Mouse (Mus musculus): ENCODE measurements around the gene Grcc10.
A peak's percentile ranks its signal among the peaks of the same experiment; 100 is the strongest.

The Grcc10 gene

DNA sequence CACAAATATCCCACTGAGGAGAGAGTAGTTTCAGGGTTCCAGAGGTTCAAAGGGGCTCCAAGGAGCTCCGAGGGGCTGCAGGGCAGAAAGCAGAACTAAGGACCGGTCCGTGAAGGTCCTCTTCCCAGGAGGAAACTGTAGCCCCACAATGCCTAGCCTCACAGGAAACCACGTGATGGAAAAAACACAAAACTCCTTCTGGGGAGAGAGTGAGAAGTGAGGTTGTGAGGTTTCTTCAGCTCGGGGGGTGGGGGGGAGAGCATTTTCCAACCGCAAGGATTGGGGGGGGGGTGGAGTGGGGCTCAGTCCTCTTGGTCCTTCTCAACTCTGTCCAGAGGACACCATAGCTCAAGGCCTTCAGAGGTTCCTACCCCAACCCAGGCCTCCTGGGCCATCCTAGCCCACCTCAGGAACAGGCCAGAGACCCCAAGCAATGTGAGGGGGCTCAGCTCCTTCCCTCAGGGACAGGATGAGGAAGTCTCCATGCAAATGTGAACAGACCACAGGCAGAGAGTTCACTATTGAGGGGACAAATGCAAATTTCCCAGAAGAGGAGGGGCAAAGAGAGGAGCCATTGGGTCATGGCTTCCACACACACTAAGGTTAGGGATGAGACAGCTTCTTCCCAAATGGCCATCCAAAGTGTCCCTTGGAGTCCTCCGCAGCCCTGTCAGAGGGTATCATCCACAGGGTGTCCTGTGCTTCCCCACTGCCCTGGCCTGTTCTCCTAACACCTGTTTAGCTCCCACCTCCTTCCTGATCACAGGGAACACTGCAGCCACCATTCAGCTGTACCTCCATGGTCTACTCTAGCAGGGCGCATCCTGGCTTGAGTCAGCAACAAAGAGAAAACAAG, 11.1 kb downstream of the Grcc10 start:
- no peak for DNase-seq

DNA sequence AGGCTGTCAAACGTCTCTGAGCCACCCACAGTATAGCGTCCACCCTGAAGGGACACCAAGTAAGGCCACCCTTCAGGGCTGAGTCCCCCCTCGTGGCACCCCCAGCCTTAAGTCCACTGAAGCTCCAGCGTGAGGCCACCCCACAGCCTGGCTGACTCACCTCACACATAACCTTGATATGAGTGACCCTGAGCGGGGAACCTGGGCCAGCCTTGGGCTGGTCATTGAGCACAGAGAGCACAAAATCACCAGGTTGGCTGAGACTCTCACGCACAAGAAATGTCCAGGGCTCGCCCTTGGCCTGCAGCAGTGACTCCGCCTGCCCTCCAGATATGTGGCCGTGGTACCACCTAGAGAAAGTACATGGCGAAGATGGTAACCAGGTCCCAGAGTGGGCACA, 12.6 kb downstream of the Grcc10 start:
- no peak for DNase-seq

DNA sequence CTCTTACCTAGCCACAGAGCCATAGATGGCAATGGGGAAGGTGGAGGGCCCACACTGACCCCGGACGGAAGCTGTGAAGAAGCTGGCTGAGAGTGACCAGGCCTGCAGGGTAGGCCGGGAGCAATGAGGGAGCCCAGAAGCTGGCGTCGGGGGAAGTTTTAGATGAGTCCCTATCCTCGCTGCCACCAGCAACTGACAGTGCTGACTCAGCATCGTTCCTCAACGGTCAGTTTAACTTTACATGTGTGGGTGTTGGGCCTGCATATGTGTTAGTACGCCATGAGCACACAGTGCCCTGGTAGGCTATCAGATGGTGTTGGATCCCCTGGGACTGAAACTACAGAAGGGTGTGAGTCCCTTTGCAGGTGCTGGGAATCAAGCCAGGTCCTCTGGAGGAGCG, 16.7 kb downstream of the Grcc10 start:
- no peak for DNase-seq

DNA sequence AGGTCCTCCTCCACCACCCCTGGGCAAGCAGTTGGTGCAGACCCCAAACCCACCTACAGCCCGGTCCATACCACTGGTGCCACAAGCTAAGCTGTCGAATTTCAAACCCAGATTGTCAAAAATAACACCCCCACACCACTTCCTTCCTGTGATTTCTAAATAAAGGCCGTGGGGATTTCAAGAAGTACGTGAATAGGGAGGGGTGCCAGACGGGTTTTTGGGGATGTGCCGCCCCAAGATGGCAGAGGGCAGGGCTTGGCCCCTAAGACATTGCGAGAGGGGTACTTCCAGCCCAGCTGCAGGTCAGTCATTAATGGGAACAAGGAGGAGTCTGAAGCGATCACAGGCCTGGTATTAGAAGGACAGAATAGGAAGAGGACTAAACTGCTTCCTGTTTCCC, 17.6 kb downstream of the Grcc10 start:
- no peak for DNase-seq

DNA sequence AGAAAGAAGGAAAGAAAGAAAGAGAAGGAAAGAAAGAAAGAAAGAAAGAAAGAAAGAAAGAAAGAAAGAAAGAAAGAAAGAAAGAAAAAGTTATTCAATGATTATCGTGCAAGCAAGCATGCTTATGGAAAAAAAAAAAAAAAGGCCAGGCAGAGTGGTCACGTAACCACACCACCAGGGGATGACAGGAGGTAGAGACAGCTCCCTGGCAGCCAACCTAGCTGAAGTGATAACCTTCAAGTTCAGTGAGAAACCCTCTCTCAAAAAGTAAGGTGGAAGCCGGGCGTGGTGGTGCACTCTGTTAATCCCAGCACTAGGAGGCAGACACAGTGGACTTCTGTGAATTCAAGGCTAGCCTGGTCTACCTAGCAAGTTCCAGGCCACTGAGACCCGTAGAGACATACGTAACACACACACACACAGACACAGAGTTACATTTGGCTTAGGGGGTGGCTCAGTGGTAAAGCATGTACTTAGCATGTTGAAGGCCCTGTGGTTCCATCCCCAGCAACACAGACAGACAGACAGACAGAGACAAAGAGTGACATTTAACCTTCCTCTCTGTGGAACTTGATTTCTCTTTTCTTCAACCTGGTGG, 18.2 kb downstream of the Grcc10 start:
- DNase-seq: no peak

DNA sequence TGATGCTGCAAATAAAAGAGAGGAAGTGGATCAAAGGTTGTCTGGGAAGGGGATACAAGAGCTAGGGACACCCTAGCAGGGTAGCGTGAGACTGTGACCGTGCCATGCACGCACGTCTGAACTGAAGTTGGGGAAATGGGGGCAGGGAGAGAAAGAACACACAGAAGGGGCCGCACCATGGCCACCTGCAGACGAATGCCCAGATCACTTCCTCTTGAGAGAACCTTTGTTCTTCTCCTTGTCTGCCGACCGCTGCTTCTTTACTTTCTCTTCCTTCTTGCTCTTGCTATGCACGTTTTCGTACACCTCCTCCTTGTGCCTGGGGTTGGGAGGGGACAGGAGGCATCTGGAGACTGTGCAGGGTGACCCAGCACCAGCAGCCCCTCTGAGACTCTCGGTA, 20.3 kb downstream of the Grcc10 start:
- DNase-seq: no peak

DNA sequence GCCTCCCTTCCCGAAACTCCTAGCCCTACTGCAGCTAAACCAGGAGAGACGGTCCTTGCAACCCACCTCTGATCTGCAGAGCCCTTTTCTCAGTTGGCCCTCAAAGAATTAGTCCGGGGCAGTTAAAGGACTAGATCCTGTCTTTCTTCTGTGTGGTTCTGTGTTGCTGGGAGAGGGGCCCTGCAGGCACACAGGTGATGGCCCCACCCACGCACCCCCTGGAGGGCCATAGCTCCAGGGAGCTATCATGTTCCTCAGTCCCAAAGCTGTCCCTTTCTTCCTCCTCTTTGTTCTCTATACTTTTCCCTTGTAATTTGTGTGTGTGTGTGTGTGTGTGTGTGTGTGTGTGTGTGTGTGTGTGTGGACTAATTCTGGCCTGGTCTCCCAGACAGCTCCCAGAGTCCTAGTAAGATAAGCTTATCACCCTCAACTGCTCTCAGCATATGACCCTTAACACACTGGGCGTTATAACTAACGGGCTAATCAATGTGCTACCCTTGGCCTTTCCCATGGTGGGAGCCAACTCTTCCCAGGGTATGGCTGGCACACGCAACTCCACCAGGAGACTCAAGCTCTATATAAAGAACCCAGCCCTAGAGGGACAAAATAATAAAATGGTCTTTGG, 21.7 kb downstream of the Grcc10 start:
- no peak for DNase-seq

DNA sequence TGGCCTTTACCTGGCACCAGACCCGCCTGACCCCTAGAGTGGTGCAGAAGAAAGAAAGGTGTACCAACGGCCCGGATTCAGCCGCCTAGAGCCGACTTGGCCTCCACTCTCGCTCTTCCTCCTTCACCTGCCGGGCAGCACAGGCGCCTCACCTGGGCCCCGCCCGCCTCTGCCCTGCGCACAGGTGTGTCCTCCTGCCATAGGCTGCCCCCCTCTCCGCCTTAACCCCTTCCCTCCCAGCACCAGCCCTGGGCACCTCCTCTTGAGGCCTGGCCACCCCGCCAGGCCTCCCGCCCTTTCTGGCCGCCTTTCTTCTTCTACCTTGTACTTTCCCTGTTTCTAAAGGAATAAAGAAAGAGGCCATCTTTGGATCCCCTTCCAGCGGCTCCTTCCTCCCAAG, 22.5 kb downstream of the Grcc10 start:
- no peak for DNase-seq

DNA sequence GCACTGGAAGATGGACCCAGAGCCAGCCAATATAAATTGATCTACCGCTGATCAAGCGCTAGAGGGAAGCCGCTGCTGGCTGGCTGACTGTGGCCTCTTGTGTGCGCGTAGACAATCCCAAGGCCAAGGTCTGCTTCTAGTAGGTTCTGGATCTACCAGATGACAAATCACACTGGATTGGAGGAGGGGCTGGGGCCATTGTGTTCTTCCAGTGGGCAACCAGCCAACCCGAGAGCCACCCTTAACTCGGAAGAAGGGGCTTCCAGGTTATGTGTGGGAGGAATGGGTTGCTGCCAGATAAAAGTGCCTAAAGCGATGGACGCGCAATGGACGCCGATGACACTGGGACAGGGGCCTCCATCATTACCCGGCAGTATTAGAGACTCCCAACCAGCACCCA, 23.2 kb downstream of the Grcc10 start:
- DNase-seq: no peak

DNA sequence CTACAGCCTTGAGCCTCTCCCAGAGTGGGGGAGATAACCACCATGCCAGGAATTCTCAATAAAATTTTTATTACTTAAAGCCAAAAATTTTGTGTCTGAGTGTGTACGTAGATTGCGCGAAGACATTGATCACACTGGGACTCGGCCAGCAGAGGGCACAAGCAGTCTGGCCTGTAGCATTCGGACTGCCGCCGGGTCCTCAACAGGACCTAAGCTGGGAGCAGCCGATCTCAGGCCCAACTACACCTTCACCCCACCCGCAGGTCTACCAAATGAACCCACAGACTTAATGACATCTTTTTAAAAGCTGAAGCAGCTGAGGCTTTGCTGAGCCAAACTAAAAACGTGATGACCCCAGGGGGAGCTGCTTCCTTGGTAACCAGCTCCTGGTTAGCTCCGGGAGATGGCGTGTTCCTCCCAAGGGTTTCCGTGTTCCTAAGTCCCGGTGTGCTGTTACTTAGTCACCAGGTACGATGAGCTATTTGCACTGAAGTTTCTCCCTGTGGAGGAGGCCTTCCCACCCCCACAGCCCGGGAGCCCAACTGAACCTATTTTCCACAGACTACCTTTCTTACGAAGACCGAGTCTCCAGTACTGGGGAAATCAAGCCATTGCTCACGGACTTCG, 24.2 kb downstream of the Grcc10 start:
- no peak for DNase-seq

DNA sequence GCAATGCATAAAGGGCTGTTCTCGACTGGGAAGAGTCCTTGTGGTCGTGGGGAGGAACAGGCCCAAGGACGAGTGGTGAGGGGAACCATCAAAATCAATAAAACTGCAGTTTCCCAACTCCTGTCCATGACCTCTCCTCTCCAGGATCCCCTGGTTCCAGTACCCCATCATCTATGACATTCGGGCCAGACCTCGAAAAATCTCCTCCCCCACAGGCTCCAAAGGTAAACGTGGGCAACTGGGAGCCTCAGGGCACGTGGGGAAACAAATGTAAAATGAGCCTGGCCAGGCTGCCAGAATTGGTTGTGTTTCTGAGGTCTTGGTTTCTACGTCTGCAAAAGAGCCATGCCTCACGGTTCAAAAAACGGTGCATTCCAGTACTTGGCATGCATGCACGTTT, 28.3 kb downstream of the Grcc10 start:
- no peak for DNase-seq

DNA sequence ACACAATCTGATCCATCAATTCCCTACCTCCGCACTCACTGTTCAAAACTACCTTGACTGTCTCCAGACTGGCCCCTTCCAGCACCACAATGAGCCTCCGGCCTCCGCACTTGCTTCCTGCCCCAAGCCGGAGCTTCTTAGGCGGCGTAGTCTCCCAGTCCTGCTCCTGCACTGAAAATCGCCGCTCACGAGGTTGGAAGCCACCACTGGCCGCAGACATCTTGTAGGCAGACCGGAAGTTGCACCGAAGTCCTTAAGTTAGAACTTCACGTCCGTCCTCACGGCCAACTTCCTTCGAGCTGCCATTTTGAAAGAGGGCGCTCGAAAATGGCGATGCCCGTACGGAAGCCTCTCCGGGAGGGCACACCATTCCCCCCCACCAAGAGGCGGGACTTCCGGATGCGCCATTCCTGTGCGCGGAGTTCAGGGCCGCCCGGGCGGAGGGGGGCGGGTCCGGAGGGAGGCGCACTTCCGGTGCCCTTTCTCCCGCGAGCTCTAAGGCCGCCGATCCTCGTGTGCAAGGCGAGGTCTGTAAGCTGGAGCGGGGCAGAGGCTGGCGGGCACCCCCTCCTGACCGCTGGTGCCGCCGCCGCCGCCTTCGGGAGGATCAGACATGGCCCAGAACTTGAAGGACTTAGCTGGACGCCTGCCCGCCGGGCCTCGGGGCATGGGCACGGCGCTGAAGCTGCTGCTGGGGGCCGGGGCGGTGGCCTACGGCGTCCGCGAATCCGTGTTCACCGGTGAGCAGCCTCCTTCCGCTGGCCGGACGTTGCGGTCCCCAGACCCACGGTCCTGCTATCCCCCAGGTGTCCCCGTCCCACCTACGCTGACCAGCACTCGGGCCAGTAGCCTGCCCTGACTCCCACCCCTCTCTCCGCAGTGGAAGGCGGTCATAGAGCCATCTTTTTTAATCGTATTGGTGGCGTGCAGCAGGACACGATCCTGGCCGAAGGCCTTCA, 29.1 kb downstream of the Grcc10 start, which contains the start of the genes Emg1 and Phb2:
TSS of gene Emg1 (minus strand) at position 355 of the 959 bp plus-strand sequence.
TSS of gene Phb2 (plus strand) at position 513 of the 959 bp plus-strand sequence.
- DNase-seq: peak; percentile 95

DNA sequence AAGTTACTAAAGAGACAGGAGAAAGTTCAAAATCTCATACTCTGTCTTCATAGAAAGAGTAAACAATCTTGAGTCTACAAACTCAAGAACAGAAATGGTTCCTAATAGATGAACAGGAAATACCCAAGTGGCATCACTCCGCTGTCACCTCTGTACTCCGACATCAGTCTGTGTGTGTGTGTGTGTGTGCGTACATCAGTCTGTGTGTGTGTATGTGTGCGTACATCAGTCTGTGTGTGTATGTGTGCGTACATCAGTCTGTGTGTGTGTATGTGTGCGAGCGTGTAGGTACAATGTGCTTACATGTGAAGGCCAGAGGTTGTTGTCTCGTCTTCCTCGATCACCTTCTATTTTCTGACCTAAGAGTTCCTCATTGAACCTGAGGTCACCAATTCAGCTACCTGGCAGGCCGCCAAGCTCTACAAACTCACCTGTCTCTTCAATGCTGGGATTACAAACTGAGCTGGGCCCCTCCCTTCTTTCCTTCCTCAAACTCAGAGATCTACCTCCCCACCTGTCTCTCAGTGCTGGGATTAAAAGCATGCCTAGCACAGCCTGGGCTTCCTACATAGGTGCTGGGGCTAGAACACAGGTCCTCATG, 32.8 kb downstream of the Grcc10 start:
- no peak for DNase-seq

DNA sequence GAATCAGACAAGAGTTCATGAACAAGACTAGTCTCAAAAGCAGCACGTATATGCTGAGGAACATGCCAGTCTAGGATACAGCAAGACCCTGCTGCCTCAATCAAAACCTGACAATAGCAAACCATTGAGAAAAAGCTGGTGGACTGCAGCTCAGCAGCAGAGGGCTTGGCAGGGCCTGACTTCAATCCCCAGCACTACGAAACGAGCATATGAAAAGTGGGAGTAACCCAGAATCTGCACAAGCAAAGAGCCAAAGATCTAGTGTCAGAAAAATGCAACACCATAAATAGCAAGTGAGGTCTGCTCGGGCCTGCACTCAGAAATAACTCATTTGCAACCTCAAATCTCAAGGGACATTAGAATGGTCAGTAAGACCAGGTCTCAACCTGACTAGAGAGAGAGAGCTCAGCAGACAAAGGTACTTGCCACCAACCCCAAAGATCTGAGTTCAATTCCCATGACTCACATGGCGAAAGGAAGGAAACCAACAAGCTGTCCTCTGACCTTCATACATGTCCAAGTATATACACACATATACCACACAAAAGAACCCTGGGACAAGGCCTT, 35.0 kb downstream of the Grcc10 start:
- no peak for DNase-seq

DNA sequence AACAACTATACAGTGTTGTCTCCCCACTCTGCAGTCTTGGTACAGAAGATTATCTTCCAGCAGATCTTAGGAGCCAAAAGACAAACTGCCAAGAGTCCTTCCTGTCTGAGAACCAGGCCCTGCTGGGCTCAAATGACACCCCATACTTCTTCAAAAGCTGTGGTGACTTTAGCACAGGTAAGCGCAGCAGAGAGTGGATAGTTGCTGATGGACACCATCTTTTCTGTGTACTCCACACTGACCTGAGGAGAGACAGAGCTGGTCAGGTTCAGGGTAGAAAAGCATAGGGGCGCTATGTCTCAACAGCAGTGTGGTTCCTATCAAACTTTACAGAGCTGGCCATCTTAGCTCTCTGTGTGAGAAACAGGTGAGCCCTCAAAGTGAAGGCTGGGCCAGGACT, 36.8 kb downstream of the Grcc10 start:
- no peak for DNase-seq

DNA sequence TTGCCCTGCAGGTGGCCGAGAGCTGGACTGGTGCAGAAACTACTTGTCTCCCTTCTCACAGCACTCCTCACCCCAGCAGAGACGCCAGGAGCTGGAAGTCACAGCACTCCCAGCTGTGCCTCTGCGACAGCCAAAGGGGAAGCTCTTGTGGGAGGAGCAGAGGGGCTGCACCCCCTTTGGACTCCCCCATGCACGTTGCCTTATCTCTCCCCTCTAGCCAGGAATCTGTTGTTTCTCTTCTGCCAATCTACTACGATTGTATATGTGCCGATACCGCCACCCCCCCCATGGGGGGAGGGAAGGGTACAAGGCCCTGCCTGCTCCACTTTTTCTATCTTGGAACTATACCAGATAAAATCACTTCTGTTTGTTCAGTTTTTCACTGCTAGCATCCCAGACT, 37.4 kb downstream of the Grcc10 start:
- DNase-seq: no peak

DNA sequence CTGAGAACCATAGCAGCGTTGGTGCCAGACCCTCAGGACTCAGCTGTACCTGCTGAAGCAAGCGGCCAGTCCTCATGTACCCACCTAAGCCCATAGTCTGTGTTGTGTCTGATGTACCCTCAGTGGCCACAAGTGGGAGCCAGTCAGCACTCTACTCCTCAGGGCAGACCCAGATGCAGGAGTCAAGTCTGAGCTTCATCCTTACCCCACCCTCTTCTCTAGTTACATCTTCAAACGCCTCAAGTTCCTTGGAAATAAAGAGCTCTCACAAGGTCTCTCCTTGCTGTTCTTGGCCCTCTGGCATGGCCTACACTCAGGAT, 38.4 kb downstream of the Grcc10 start:
- DNase-seq: peak; percentile 75

DNA sequence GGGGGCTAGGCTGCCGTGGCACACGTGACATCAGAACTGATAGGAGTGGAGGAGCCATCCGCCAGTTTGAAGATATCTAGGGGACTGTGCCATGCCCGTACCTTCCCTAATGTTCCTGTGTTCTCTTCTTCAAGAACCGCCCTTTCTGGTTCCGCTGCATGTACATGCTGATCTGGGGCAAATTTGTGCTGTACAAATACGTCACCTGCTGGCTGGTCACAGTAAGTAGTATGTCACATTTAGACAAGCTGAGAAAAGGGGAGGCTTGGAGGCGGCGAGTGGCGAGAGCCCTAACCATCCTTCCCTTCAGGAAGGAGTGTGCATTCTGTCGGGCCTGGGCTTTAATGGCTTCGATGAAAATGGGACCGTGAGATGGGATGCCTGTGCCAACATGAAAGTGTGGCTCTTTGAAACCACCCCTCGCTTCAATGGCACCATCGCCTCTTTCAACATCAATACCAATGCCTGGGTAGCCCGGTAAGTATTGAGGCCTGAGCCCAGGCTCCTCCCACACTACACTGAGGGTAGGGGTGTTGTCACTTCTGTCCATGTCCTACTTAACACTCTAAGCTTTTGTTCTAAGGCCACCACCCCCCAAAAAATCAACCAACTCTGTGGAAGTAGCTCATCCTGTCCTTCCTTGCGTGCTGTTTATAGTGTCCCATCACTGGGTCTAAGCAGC, 38.9 kb downstream of the Grcc10 start:
- DNase-seq: no peak

DNA sequence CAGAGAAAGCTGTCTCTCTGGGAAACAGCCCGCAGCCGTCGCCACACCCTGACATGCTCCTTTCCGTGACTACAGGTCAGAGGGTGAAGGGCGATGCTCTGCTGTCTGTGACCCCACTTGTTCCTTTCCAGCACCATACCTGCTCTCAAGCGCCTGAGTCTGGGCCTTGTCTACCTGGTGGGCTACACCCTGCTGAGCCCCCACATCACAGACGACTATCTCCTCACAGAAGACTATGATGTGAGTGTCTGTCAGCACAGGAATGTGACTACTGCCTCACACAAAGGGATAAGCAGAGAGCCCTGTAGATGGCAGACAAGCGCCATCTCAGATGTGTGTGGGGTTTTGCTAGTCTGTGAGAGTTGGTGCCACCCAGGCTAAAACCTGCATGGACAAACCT, 39.8 kb downstream of the Grcc10 start:
- DNase-seq: no peak

DNA sequence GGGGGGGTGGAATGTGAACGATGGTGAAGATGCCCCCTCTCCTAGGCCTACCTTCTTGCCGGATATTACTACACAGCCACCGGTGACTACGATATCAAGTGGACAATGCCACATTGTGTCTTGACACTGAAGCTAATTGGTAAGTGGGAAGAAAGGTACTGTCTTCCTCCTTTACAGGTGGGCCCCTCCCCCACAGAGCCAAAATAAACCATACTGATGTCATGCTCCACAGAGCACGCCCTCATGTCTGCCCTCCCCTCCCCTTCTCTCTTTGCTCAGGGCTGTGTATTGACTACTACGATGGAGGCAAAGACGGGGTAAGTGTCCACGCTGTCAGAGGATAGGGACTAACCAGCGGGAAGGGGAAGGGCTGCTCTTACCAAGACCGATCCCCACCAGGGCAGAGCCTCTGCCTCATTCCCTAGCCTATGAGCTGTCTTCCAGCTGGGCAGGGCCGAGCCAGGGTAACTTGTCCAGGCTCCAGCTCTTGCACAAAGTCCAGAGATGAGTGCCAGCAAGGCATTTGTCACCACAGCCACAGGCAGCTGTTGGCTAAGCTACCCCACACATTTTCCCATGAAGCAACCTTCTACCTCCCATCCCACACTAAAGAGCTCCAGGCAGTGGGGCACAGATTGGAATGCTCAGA, 41.1 kb downstream of the Grcc10 start:
- no peak for DNase-seq

DNA sequence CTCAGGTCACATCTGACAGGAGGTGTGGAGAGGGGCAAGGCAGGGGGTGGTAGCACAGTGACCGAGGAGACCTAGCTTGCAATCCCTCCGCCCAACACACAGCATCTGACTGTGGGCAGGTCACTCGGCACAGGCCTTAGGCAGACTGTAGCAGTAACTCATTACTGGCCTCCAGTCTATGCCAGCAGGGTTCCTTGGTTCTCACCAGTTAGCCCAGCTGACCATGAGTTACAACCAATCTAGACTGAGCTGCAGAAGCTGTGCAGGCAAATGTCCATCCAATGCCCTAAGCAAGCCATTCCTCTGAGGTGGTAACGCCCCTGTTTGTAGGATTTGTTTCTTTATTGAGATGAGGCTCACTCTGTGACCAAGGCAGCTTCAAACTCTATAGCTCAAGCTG, 41.8 kb downstream of the Grcc10 start:
- DNase-seq: no peak

All from right cerebral cortex, postnatal 14 days (tissue).